Mouse (Mus musculus): ENCODE data around the gene Cpn1. TPM values are rescaled to one million over a fixed set of nuclear protein-coding genes. Genes with fewer than 3 reads are reported as not detected.

The Cpn1 gene
- not detected in 2 replicates for polyA plus RNA-seq (2011; ENCODE audit: insufficient read depth, insufficient read length, low replicate concordance, missing spikeins)

GRCm38 (mm10) chr19:43986069-43986794 is at the start of gene Cpn1:
Cpn1 (minus strand) TSS chr19:43986556.
- WGBS, result 35% methylated on average over 30 of the region's 30 CpGs
- H3K27ac ChIP-seq (ENCODE audit: control insufficient read depth, insufficient read depth, low read depth, low read length, poor library complexity), result no peak within 1 kb of the TSS
- TF ChIP-seq CTCF (IDR thresholded peaks at IDR 0.05; ENCODE audit: control insufficient read depth, insufficient read depth, low read length) (no peak), POLR2A (IDR thresholded peaks at IDR 0.05; ENCODE audit: borderline replicate concordance, control insufficient read depth, low read depth, low read length) (no peak)
- no peak within 1 kb of the TSS for H3K4me3 ChIP-seq (replicated peaks; ENCODE audit: control insufficient read depth, low read depth, low read length)
- H3K4me1 ChIP-seq (ENCODE audit: control insufficient read depth, insufficient read depth, low read length), result no peaks in the 10 kb centered on the region

GRCm38 (mm10) chr19:44033396-44033795 is 47.0 kb upstream of the Cpn1 start:
- no peaks in the 10 kb centered on the region for H3K4me1 ChIP-seq (ENCODE audit: control insufficient read depth, insufficient read depth, low read length)
- 82% methylated on average over 5 of the region's 5 CpGs for WGBS
- no peak overlapping the region for H3K27ac ChIP-seq (ENCODE audit: control insufficient read depth, insufficient read depth, low read depth, low read length, poor library complexity)
- no peak overlapping the region for H3K4me3 ChIP-seq (replicated peaks; ENCODE audit: control insufficient read depth, low read depth, low read length)
- no peak for TF ChIP-seq POLR2A (IDR thresholded peaks at IDR 0.05; ENCODE audit: borderline replicate concordance, control insufficient read depth, low read depth, low read length)
- no peak for TF ChIP-seq CTCF (IDR thresholded peaks at IDR 0.05; ENCODE audit: control insufficient read depth, insufficient read depth, low read length)

DNA sequence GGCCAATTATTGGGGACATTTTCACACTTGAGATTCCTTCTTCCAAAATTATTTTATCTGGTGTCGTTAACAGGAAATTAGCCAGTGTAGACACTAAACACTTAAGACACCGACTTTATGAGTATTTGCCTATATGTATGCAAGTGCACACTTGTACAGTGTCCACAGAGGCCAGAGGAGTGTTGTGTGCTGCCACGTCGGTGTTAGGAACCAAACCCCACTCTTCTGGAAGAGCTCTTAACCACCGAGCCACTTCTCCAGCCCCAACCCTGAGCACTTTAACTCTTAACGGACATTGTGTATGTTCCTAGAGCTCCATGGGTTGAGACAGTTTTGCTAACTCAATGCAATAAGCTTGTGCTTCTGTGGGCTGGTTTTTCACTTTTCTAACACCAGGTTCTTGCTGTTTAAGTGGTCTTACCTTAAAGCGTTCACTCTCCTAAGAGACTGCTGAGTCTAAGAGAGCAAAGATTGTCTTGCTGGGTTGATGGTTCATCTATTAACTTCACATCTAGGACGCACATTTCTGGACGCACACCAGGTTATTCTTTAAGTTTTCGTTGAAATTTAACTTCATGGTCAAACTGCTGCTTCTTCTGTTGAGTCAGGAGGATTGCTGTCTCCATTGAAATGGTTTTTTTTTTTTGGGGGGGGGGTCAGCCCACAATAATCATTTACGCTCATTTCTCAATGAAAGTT is 45.8 kb upstream of the Cpn1 start:
- no peak for TF ChIP-seq CTCF (IDR thresholded peaks at IDR 0.05; ENCODE audit: control insufficient read depth, insufficient read depth, low read length)
- no peak for TF ChIP-seq POLR2A (IDR thresholded peaks at IDR 0.05; ENCODE audit: borderline replicate concordance, control insufficient read depth, low read depth, low read length)
- 84% methylated on average over 11 of the region's 11 CpGs for WGBS
- no peaks in the 10 kb centered on the region for H3K4me1 ChIP-seq (ENCODE audit: control insufficient read depth, insufficient read depth, low read length)
- no peak overlapping the region for H3K27ac ChIP-seq (ENCODE audit: control insufficient read depth, insufficient read depth, low read depth, low read length, poor library complexity)
- H3K4me3 ChIP-seq (replicated peaks; ENCODE audit: control insufficient read depth, low read depth, low read length), result no peak overlapping the region

GRCm38 (mm10) chr19:44030024-44030423 is 43.7 kb upstream of the Cpn1 start:
- Histone ChIP-seq H3K4me1 (ENCODE audit: control insufficient read depth, insufficient read depth, low read length) (no peaks in the 10 kb centered on the region), H3K4me3 (replicated peaks; ENCODE audit: control insufficient read depth, low read depth, low read length) (no peak overlapping the region), H3K27ac (ENCODE audit: control insufficient read depth, insufficient read depth, low read depth, low read length, poor library complexity) (no peak overlapping the region)
- 89% methylated on average over 5 of the region's 5 CpGs for WGBS
- no peak for TF ChIP-seq POLR2A (IDR thresholded peaks at IDR 0.05; ENCODE audit: borderline replicate concordance, control insufficient read depth, low read depth, low read length)
- TF ChIP-seq CTCF (IDR thresholded peaks at IDR 0.05; ENCODE audit: control insufficient read depth, insufficient read depth, low read length), result no peak

- WGBS, result 76% methylated on average over 8 of the region's 8 CpGs
- TF ChIP-seq CTCF (IDR thresholded peaks at IDR 0.05; ENCODE audit: control insufficient read depth, insufficient read depth, low read length), result no peak
- TF ChIP-seq POLR2A (IDR thresholded peaks at IDR 0.05; ENCODE audit: borderline replicate concordance, control insufficient read depth, low read depth, low read length), result no peak
- no peak within 1 kb of the TSS for H3K4me3 ChIP-seq (replicated peaks; ENCODE audit: control insufficient read depth, low read depth, low read length)
Measured at GRCm38 (mm10) chr19:44028972-44029371, 42.6 kb upstream of the Cpn1 start, which contains the start of gene Cyp2c23. Cyp2c23 (minus strand) TSS chr19:44029208.

GRCm38 (mm10) chr19:44026956-44027530 is 40.7 kb upstream of the Cpn1 start:
- Histone ChIP-seq H3K4me3 (replicated peaks; ENCODE audit: control insufficient read depth, low read depth, low read length) (no peak overlapping the region), H3K4me1 (ENCODE audit: control insufficient read depth, insufficient read depth, low read length) (no peaks in the 10 kb centered on the region), H3K27ac (ENCODE audit: control insufficient read depth, insufficient read depth, low read depth, low read length, poor library complexity) (no peak overlapping the region)
- TF ChIP-seq POLR2A (IDR thresholded peaks at IDR 0.05; ENCODE audit: borderline replicate concordance, control insufficient read depth, low read depth, low read length) (no peak), CTCF (IDR thresholded peaks at IDR 0.05; ENCODE audit: control insufficient read depth, insufficient read depth, low read length) (no peak)
- 78% methylated on average over 8 of the region's 8 CpGs for WGBS

More at GRCm38 (mm10) chr19:44028972-44029371, 42.6 kb upstream of the Cpn1 start, which contains the start of gene Cyp2c23:
- H3K4me1 ChIP-seq (ENCODE audit: control insufficient read depth, insufficient read depth, low read length), result no peaks in the 10 kb centered on the region
- H3K27ac ChIP-seq (ENCODE audit: control insufficient read depth, insufficient read depth, low read depth, low read length, poor library complexity), result no peak within 1 kb of the TSS

- TF ChIP-seq POLR2A (IDR thresholded peaks at IDR 0.05; ENCODE audit: borderline replicate concordance, control insufficient read depth, low read depth, low read length) (no peak), CTCF (IDR thresholded peaks at IDR 0.05; ENCODE audit: control insufficient read depth, insufficient read depth, low read length) (no peak)
- no peak overlapping the region for H3K27ac ChIP-seq (ENCODE audit: control insufficient read depth, insufficient read depth, low read depth, low read length, poor library complexity)
- no peak overlapping the region for H3K4me3 ChIP-seq (replicated peaks; ENCODE audit: control insufficient read depth, low read depth, low read length)
- H3K4me1 ChIP-seq (ENCODE audit: control insufficient read depth, insufficient read depth, low read length), result no peaks in the 10 kb centered on the region
- WGBS, result 78% methylated on average over 13 of the region's 13 CpGs
Measured at GRCm38 (mm10) chr19:44024921-44025585, 38.7 kb upstream of the Cpn1 start.
